Mouse (Mus musculus) liver, embryonic 14 days (tissue): ENCODE measurements around the gene Ctbs. TPM values are rescaled to one million over a fixed set of nuclear protein-coding genes. Genes with fewer than 3 reads are reported as not detected.

Experiments
- polyA plus RNA-seq: library from polyadenylated mRNA; depleted of rRNA; stranded (reverse); fragments of >200 nt; gene quantifications from 2 replicates; pipeline ENCODE4 v1.2.3, GENCODE M21; 2012; rRNA removed

Gene Ctbs
- 1.7 and 2.1 TPM in 2 replicates for polyA plus RNA-seq

DNA sequence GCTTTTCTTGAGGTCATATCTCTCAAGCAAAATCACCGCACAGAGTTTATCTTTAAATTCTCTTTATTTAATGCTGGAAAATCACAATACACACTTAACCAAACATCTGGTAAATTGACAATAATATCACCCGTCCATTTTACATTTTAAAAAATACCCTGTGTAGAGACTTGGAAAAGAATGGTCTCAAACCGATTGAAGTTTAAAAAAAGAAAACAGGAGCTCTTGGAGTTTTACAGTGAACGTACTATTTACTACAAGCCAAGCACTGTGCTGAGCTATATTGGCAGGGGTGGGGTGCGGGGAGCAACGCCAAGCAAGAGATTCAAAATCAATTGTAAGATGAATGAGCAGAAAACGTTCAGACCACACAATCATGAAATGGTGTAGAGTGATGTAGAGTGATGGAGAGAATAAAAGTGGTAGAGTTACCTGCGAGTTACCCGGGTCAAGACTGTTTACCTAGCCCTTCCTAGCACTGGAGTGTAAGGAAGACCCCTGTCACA is at the start of gene Ctbs:
Gene Ctbs, plus strand, starts transcription at position 51 of the 506 bp plus-strand sequence.

GRCm38 (mm10) chr3:146404311-146405201 is 45.0 kb upstream of the Ctbs start, which contains the start of gene Ssx2ip:
Gene Ssx2ip (plus strand): TSS chr3:146404642.

GRCm38 (mm10) chr3:146499431-146500002 is 49.9 kb downstream of the Ctbs start, which contains the start of the genes Spata1 and Gng5:
Gene Spata1 (minus strand): TSS chr3:146499753.
Gene Gng5 (plus strand): TSS chr3:146499807.

Other genes starting within 250 kb of the Ctbs start
- 0.01 and 0.03 TPM in 2 replicates for gene Lpar3, start 228.8 kb upstream of the Ctbs start, polyA plus RNA-seq
- 36.1 and 42.8 TPM in 2 replicates for gene Ssx2ip, start 45.2 kb upstream of the Ctbs start, polyA plus RNA-seq
- 1.3 and 1.6 TPM in 2 replicates for gene Spata1, start 50.0 kb downstream of the Ctbs start, polyA plus RNA-seq
- 126 and 149 TPM in 2 replicates for gene Gng5, start 50.0 kb downstream of the Ctbs start, polyA plus RNA-seq
- gene Rpf1, start 71.6 kb downstream of the Ctbs start, polyA plus RNA-seq: 24.8 and 25.4 TPM in 2 replicates
- 2.9 and 3.2 TPM in 2 replicates for gene Uox, start 120.6 kb downstream of the Ctbs start, polyA plus RNA-seq
- 0.40 and 0.41 TPM in 2 replicates for gene Dnase2b, start 165.8 kb downstream of the Ctbs start, polyA plus RNA-seq
- gene 4930503B20Rik, start 201.5 kb downstream of the Ctbs start, polyA plus RNA-seq: not detected in 2 replicates
- gene Samd13, start 235.8 kb downstream of the Ctbs start, polyA plus RNA-seq: 0.08 and 0.10 TPM in 2 replicates